Mouse (Mus musculus): ENCODE data around the gene Diras2.

DNA sequence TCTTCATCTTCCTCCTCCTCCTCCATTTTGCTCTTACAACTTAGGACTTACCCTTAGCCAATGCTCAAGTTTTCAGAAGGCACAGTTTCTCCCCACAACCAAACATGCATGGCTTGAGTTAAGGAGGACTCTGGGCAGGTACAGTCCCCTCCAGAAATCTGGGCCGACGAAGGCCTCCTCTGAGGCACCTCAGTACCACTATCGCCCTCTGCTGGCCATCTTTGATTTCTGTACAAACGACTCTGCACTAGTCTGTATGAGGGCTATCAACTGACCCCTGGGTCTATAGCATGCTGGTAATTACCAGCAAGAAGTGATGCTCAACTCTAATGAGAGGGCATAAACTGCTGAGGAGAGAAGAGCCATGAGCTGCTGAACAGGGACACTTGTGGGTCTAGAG is 4.5 kb upstream of the Diras2 start:
- TF ChIP-seq CTCF (IDR thresholded peaks at IDR 0.05; ENCODE audit: low read depth, low read length) (peak; percentile 76), POLR2A (IDR thresholded peaks at IDR 0.05; ENCODE audit: extremely low read depth, insufficient read depth, low read length) (no peak)
